Mouse (Mus musculus) common myeloid progenitor, adult 5-6 weeks (primary cell): ENCODE data around the gene Olfr494. TPM values are rescaled to one million over a fixed set of nuclear protein-coding genes. Genes with fewer than 3 reads are reported as not detected.

Experiments
- ATAC-seq: replicated peaks from 2 replicates; pipeline ENCODE4 v1.8.0; 2016; ENCODE audit warnings: low read depth, mild to moderate bottlenecking, moderate TSS enrichment, inconsistent platforms; ENCODE audit not compliant: poor library complexity, severe bottlenecking
- total RNA-seq: library from RNA; stranded (forward); fragments of 200-1000, 187-1606 nt; gene quantifications from 2 replicates; pipeline ENCODE4 v1.2.3, GENCODE M21; 2017

Gene Olfr494
- not detected in 2 replicates for total RNA-seq

- ATAC-seq = no peak
These were observed at the start of gene Olfr494 for GRCm38 (mm10) chr7:108365035-108365434. Olfr494 (plus strand) TSS chr7:108365335.

- no peak for ATAC-seq
These were observed 41.6 kb upstream of the Olfr494 start, which contains the start of gene Olfr492 for GRCm38 (mm10) chr7:108323574-108323973. Olfr492 (minus strand) TSS chr7:108323674.

- ATAC-seq = no peak
These were observed 18.3 kb upstream of the Olfr494 start, which contains the start of gene Olfr493 for GRCm38 (mm10) chr7:108346879-108347278. Olfr493 (minus strand) TSS chr7:108346979.

- ATAC-seq = no peak
These were observed 27.7 kb downstream of the Olfr494 start, which contains the start of gene Olfr495 for GRCm38 (mm10) chr7:108392867-108393266. Olfr495 (plus strand) TSS chr7:108393167.

Other genes starting within 250 kb of the Olfr494 start
- not detected in 2 replicates for gene Olfr484, start 237.9 kb upstream of the Olfr494 start, total RNA-seq
- not detected in 2 replicates for gene Olfr485, start 205.5 kb upstream of the Olfr494 start, total RNA-seq
- not detected in 2 replicates for gene Olfr486, start 192.6 kb upstream of the Olfr494 start, total RNA-seq
- not detected in 2 replicates for gene Olfr487, start 150.7 kb upstream of the Olfr494 start, total RNA-seq
- not detected in 2 replicates for gene Olfr488, start 107.0 kb upstream of the Olfr494 start, total RNA-seq
- not detected in 2 replicates for gene Olfr490, start 76.4 kb upstream of the Olfr494 start, total RNA-seq
- gene Olfr491, start 51.9 kb upstream of the Olfr494 start, total RNA-seq = not detected in 2 replicates
- not detected in 2 replicates for gene Olfr492, start 41.7 kb upstream of the Olfr494 start, total RNA-seq
- gene Olfr493, start 18.4 kb upstream of the Olfr494 start, total RNA-seq = not detected in 2 replicates
- not detected in 2 replicates for gene Olfr495, start 27.8 kb downstream of the Olfr494 start, total RNA-seq
- gene Olfr497, start 55.1 kb downstream of the Olfr494 start, total RNA-seq = not detected in 2 replicates
- not detected in 2 replicates for gene Olfr498, start 100.0 kb downstream of the Olfr494 start, total RNA-seq
- gene Olfr502, start 159.7 kb downstream of the Olfr494 start, total RNA-seq = not detected in 2 replicates
- gene Olfr503, start 179.2 kb downstream of the Olfr494 start, total RNA-seq = not detected in 2 replicates
- not detected in 2 replicates for gene Olfr504, start 200.5 kb downstream of the Olfr494 start, total RNA-seq
- gene Olfr506, start 245.5 kb downstream of the Olfr494 start, total RNA-seq = not detected in 2 replicates